Mouse (Mus musculus) left cerebral cortex, postnatal 25 days (tissue): ENCODE results near the gene Tln2. TPM values are rescaled to one million over a fixed set of nuclear protein-coding genes. Genes with fewer than 3 reads are reported as not detected.
A peak's percentile ranks its signal among the peaks of the same experiment; 100 is the strongest.
"Not testable (repeated sequence)": the region's sequence is repeated elsewhere in the genome, so short reads cannot be mapped to it uniquely, and the experiment has no call there.

Experiments
- DNase-seq, 2 experiments: peaks; one replicate each; pipeline ENCODE4 v3.0.0; 2022; ENCODE audit warnings: low spot score in 2 of 2, mixed read lengths in 1 of 2
- intact Hi-C: fragments of 180-260 bp; cut with DNase I; formaldehyde crosslinking; loops from one replicate; pipeline ENCODE4 v1.15.1; 2025
- total RNA-seq, 2 experiments: library from RNA; stranded (reverse); gene quantifications; 2 replicates each; pipeline ENCODE4 v1.2.3; 2021

Gene Tln2
- total RNA-seq, 2 experiments from 2014 or later: 105 to 106 TPM

DNA sequence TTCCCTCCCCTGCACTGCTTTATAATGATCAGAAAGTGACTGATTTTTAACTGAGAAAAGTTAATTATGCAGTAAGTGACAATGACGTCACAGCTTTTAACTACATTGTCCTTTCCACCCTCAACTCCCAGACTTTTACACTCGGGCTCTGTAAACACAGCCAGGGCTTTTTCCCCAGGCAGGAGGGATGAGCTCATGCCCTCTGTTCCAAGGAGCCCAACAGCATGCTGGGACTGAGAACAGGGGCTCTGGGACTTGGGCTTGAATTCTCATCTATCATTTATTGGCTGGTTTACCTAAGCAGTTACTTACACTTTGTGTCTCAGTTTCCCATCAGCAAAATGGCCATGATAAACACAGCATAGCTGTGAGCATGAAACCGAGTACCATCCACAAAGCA lies 259.2 kb downstream of the Tln2 start:
- intact Hi-C loops: no loop called here
- no peak for DNase-seq

- intact Hi-C loops: no loop called here
- DNase-seq: no peak
Measured at GRCm38 (mm10) chr9:67299164-67299563, 260.3 kb downstream of the Tln2 start.

- DNase-seq: no peak
- intact Hi-C loops: no loop called here
Measured at GRCm38 (mm10) chr9:67297236-67297889, 262.1 kb downstream of the Tln2 start.

GRCm38 (mm10) chr9:67287457-67287856 lies 272.0 kb downstream of the Tln2 start:
- DNase-seq: no peak
- intact Hi-C loops: no loop called here

- no peak for DNase-seq
- intact Hi-C loops: no loop called here
Measured at GRCm38 (mm10) chr9:67286801-67287200, 272.7 kb downstream of the Tln2 start.

- intact Hi-C loops: no loop called here
- no peak for DNase-seq
Measured at GRCm38 (mm10) chr9:67285544-67285943, 274.0 kb downstream of the Tln2 start.

DNA sequence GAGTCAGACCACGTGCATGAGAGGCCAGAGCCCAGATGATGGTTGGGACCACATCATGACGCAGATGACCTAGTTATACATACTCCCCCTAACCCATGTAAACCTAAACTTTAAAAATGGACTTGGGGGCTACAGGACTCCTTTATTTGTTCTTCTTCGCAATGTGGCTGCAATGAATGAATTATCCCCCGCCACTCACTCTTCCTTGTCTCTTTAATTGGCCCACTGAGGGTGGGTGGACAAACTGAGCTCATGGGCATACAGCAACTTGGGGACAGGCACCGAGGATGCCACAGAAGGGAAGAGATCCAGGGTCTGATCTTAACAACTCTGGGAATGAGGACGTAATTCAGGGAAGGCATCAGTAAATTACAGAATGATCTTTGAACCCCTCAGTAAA lies 277.7 kb downstream of the Tln2 start:
- no peak for DNase-seq
- intact Hi-C loops: no loop called here

GRCm38 (mm10) chr9:67280311-67280710 lies 279.2 kb downstream of the Tln2 start:
- intact Hi-C loops, DNase-seq: not testable (repeated sequence)

- DNase-seq: peak; percentile 31 to 76
- intact Hi-C loops: no loop called here
Measured at GRCm38 (mm10) chr9:67276446-67276845, 283.1 kb downstream of the Tln2 start.

- intact Hi-C loops: loop anchor here (5.0 kb wide), 1 partner anchor 227 kb away; the partner anchor contains the start of gene Tpm1
- DNase-seq: no peak
Measured at GRCm38 (mm10) chr9:67274296-67274695, 285.2 kb downstream of the Tln2 start.

- intact Hi-C loops: loop anchor here (5.0 kb wide), 1 partner anchor 226 kb away; the partner anchor contains the start of gene Tpm1
- DNase-seq: no peak
Measured at GRCm38 (mm10) chr9:67273362-67273761, 286.1 kb downstream of the Tln2 start.

GRCm38 (mm10) chr9:67270734-67271133 lies 288.8 kb downstream of the Tln2 start:
- intact Hi-C loops: loop anchor here (5.0 kb wide), 1 partner anchor 223 kb away; the partner anchor contains the start of gene Tpm1
- no peak for DNase-seq

DNA sequence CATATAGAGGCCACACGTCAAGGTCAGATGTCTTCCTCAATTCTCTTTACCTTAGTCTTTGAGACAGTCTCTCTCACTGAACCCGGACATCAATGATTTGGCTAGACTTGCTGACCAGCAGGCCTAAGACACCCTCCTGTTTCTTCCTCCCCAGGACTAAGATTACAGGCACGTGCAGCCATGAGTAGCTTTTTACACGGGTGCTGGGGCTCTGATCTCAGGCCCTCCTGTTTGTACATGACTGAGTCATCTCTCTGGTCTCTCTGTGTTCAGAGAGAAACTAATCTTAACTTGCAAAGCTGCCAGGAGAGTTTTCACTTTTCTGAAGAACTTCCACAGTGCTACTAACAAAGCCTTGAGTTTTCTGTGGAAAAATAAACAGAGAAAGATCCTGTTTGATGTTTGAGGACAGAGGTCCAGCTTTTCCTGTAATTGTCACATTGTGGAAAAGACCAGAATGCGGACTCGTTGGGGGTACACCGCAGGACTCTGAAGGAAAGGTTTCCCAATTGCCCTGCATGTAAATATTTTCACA lies 289.4 kb downstream of the Tln2 start:
- no peak for DNase-seq
- intact Hi-C loops: loop anchor here (5.0 kb wide), 1 partner anchor 223 kb away; the partner anchor contains the start of gene Tpm1

DNA sequence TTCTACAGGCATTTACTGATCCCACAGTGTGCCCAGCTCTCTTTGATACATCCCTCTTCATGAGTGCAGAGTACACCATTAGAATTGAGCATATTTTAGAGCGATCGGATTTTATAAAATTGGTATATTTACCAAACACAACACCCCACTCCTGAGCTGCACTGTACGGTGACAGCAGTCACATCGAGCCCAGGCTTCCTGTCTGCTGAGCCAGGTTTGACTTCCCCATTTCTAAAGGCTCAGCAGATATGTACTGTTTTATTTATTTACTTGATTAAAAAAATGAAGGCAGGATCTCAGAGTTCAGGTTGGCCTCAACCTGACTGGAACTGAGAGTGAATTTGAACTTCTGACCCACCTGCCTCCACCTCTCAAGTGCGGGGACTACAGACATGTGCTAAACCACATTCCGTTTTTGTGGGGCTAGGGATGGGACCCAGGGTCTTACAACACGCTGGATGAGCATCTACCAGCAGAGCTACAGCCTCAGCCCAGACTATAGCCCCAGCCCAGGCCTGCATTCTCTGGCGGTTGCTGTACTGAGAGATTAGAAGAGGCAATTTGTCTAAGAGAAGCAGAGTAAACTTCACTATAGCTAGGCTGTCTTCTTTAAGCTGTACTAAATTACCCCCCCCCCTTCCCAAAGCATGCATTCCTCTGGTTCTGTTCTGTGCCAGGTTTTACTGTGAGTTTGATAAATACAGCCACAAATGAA lies 292.1 kb downstream of the Tln2 start:
- DNase-seq: no peak
- intact Hi-C loops: no loop called here

DNA sequence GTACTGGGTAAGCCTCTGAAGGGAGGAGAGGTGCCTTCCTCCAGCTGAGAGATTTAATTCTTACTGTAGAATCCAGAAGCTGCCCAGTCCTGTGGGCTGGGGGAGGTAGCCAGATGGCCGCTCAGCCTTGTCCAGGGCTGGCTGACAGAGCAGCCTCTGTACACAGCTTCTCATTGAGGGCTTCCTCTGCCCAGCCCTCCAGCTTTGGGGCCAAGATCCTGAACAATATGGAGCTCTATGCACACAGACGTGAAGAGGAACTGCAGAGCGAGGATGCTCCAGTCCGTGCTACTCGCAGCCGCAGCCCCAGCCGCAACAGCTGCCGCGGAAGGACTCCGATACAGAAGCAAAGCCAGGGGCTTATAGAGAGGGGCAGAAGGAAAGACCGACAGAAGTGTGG lies 294.0 kb downstream of the Tln2 start:
- intact Hi-C loops: no loop called here
- DNase-seq: peak; percentile 42 to 50

GRCm38 (mm10) chr9:67264896-67265295 lies 294.6 kb downstream of the Tln2 start:
- DNase-seq: peak in 1 of 2 experiments; percentile 16
- intact Hi-C loops: no loop called here

GRCm38 (mm10) chr9:67260835-67261599 lies 298.5 kb downstream of the Tln2 start:
- DNase-seq: no peak

DNA sequence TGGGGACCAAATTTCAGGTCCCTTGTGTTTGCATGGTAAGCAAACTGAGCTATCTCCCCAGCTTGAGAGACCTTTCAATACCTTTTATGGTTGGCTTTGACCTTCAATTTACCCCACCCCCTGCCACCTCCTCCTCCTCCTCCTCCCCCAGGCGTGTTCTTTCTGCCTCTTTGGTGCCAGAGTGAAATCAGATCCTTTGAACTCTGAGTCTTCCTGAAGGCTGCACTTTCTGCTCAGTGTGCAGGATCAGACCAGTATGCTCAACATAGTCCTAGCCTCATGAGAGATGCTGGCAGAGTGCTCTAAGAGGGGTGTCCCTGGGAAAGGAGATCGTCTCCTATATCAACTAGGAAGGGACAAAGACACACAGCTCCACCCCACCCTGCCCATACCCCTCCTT lies 309.4 kb downstream of the Tln2 start:
- intact Hi-C loops: no loop called here
- DNase-seq: no peak

More at GRCm38 (mm10) chr9:67260835-67261599, 298.5 kb downstream of the Tln2 start:
- intact Hi-C loops: no loop called here

DNA sequence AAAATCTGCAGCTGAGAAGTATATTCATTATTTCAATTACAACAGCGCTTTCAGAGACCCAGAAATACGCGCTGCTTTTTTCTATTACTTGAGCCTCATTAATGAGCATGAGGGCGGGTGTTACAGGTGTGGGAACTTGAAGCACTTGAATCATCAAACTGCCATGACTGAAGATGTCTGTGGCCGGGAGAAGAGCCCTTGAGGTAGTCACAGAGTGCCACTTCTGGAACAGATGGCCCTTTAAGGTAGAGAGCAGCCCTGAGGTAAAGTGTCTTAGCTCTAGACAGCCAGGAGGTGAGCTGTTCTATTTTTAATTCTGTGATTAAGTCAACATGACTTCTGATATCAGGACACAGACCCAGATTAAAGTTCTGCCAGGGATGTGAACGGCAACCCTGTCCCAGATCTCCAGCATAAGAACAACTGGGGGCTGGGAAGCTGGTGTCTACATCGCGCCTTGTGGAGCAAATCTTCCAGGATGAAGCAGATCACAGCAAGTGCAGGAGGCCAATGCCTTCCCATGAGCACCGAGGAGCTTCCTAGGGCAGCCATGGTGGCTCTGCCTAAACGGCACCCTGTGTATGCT lies 312.0 kb downstream of the Tln2 start:
- intact Hi-C loops: no loop called here
- DNase-seq: no peak

DNA sequence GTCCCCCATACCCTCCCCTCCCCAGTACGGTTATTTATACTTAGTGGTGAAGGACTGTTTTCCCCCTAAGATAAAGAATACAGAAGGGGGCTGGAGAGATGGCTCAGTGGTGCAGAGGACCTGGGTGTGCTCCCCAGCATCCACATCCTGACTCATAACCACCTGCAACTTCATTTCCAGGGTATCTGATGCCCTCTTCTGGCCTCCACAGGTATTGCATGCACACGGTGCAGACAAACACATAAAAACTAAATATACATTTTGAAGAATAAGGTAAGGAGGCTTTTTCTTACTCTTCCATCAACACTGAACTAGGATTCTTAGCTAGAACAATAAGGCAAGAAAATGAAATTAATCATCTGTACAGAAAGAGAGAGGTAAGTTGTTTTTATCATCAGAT lies 314.2 kb downstream of the Tln2 start:
- no peak for DNase-seq
- intact Hi-C loops: no loop called here
